Mouse (Mus musculus) megakaryocyte, embryonic 14.5 days (primary cell): ENCODE measurements at regions not wholly inside any gene's neighbourhood (a gene's known extent, or its start where the extent isn't known, plus 50 kb on each side); places are given as distances from the start of the nearest gene placed in this dataset.

Experiments used
- FLI1 ChIP-seq: IDR thresholded peaks from 2 replicates; pipeline ENCODE4 v1.6.1; 2012; ENCODE audit warnings: low read length, inconsistent platforms, mixed read lengths
- GATA1 ChIP-seq: IDR thresholded peaks from 3 replicates; pipeline ENCODE4 v1.6.1; 2012; ENCODE audit warnings: mixed read lengths, low read length, inconsistent platforms, borderline replicate concordance

GRCm38 (mm10) chr10:118754791-118755190 lies 115.2 kb downstream of the Dyrk2 start:
- TF ChIP-seq GATA1, result no peak
- no peak for TF ChIP-seq FLI1
